Mouse (Mus musculus): Measurements from ENCODE around the gene 1700020L24Rik.

GRCm38 (mm10) chr11:83394802-83395439 is 42.6 kb upstream of the 1700020L24Rik start:
- TF ChIP-seq CTCF (IDR thresholded peaks at IDR 0.05; ENCODE audit: low read depth, low read length) (no peak), POLR2A (IDR thresholded peaks at IDR 0.05; ENCODE audit: borderline replicate concordance, low read depth, low read length) (no peak)
